Mouse (Mus musculus): ENCODE data around the gene Hs2st1. TPM values are rescaled to one million over a fixed set of nuclear protein-coding genes. Genes with fewer than 3 reads are reported as not detected.

The Hs2st1 gene
- polyA plus RNA-seq, 1 experiment from 2014 or later, result 39.1 TPM

GRCm38 (mm10) chr3:144604205-144604604, 34.2 kb upstream of the Hs2st1 start:
- Histone ChIP-seq H3K27ac (no peak overlapping the region), H3K9me3 (no peaks in the 10 kb centered on the region), H3K36me3 (replicated peaks) (peaks cover 6% of the 10 kb centered on the region; the same call in 1 of the 2 replicates), H3K27me3 (no peaks in the 10 kb centered on the region), H3K4me3 (replicated peaks) (no peak overlapping the region), H3K4me2 (no peak overlapping the region), H3K9ac (no peak overlapping the region), H3K4me1 (peaks cover 6% of the 10 kb centered on the region)
- ATAC-seq (ENCODE audit: low FRiP score), result no peak
- WGBS, result 80% methylated on average over 7 of the region's 7 CpGs

- 94% methylated on average over 3 of the region's 3 CpGs for WGBS
- H3K4me2 ChIP-seq, result no peak overlapping the region
- peaks cover 7% of the 10 kb centered on the region; the same call in 1 of the 2 replicates for H3K36me3 ChIP-seq (replicated peaks)
- H3K4me1 ChIP-seq, result peaks cover 9% of the 10 kb centered on the region
- H3K4me3 ChIP-seq (replicated peaks), result no peak overlapping the region
- H3K9me3 ChIP-seq, result no peaks in the 10 kb centered on the region
- no peak overlapping the region for H3K27ac ChIP-seq
- ATAC-seq (ENCODE audit: low FRiP score), result no peak
- H3K9ac ChIP-seq, result no peak overlapping the region
- no peaks in the 10 kb centered on the region for H3K27me3 ChIP-seq
Measured at GRCm38 (mm10) chr3:144603558-144603957, 33.6 kb upstream of the Hs2st1 start.

GRCm38 (mm10) chr3:144602819-144603218, 32.8 kb upstream of the Hs2st1 start:
- ATAC-seq (ENCODE audit: low FRiP score), result no peak
- Histone ChIP-seq H3K4me1 (peaks cover 17% of the 10 kb centered on the region), H3K36me3 (replicated peaks) (peaks cover 7% of the 10 kb centered on the region; the same call in 1 of the 2 replicates), H3K4me3 (replicated peaks) (no peak overlapping the region), H3K9me3 (no peaks in the 10 kb centered on the region), H3K9ac (no peak overlapping the region), H3K27me3 (no peaks in the 10 kb centered on the region), H3K4me2 (no peak overlapping the region), H3K27ac (no peak overlapping the region)
- 88% methylated on average over 7 of the region's 7 CpGs for WGBS

- no peak for ATAC-seq (ENCODE audit: low FRiP score)
- Histone ChIP-seq H3K27ac (no peak overlapping the region), H3K27me3 (no peaks in the 10 kb centered on the region), H3K9me3 (no peaks in the 10 kb centered on the region), H3K4me3 (replicated peaks) (no peak overlapping the region), H3K9ac (no peak overlapping the region), H3K36me3 (replicated peaks) (peaks cover 7% of the 10 kb centered on the region; the same call in 1 of the 2 replicates), H3K4me2 (no peak overlapping the region), H3K4me1 (peaks cover 20% of the 10 kb centered on the region)
- WGBS, result 87% methylated on average over 4 of the region's 4 CpGs
Measured at GRCm38 (mm10) chr3:144602413-144602812, 32.4 kb upstream of the Hs2st1 start.

- Histone ChIP-seq H3K27ac (peak overlapping the region; percentile 83), H3K9me3 (no peaks in the 10 kb centered on the region), H3K36me3 (replicated peaks) (peaks cover 12% of the 10 kb centered on the region), H3K4me2 (no peak overlapping the region), H3K27me3 (no peaks in the 10 kb centered on the region), H3K4me1 (peaks cover 34% of the 10 kb centered on the region), H3K4me3 (replicated peaks) (no peak overlapping the region), H3K9ac (no peak overlapping the region)
- WGBS, result 21% methylated on average over 12 of the region's 12 CpGs
- ATAC-seq (ENCODE audit: low FRiP score), result peak; percentile 67
Measured at GRCm38 (mm10) chr3:144597790-144598467, 27.9 kb upstream of the Hs2st1 start.

- H3K4me1 ChIP-seq, result peaks cover 35% of the 10 kb centered on the region
- peaks cover 12% of the 10 kb centered on the region for H3K36me3 ChIP-seq (replicated peaks)
- 17% methylated on average over 4 of the region's 4 CpGs for WGBS
- no peak overlapping the region for H3K4me3 ChIP-seq (replicated peaks)
- H3K9me3 ChIP-seq, result no peaks in the 10 kb centered on the region
- no peak overlapping the region for H3K4me2 ChIP-seq
- ATAC-seq (ENCODE audit: low FRiP score), result peak; percentile 85
- H3K27ac ChIP-seq, result peak overlapping the region; percentile 78
- H3K27me3 ChIP-seq, result no peaks in the 10 kb centered on the region
- no peak overlapping the region for H3K9ac ChIP-seq
Measured at GRCm38 (mm10) chr3:144597121-144597520, 27.1 kb upstream of the Hs2st1 start.

- peaks cover 25% of the 10 kb centered on the region for H3K4me1 ChIP-seq
- H3K4me3 ChIP-seq (replicated peaks), result no peak overlapping the region
- no peak for ATAC-seq (ENCODE audit: low FRiP score)
- H3K9me3 ChIP-seq, result no peaks in the 10 kb centered on the region
- WGBS, result 62% methylated on average over 9 of the region's 9 CpGs
- no peaks in the 10 kb centered on the region for H3K27me3 ChIP-seq
- H3K27ac ChIP-seq, result peak overlapping the region; percentile 31; the same call in 1 of the 2 replicates
- H3K4me2 ChIP-seq, result no peak overlapping the region
- H3K9ac ChIP-seq, result no peak overlapping the region
- peaks cover 10% of the 10 kb centered on the region for H3K36me3 ChIP-seq (replicated peaks)
Measured at GRCm38 (mm10) chr3:144592992-144593785, 23.2 kb upstream of the Hs2st1 start.

- Histone ChIP-seq H3K9ac (no peak overlapping the region), H3K36me3 (replicated peaks) (peaks cover 24% of the 10 kb centered on the region)
Measured at GRCm38 (mm10) chr3:144589189-144589890, 19.4 kb upstream of the Hs2st1 start.

GRCm38 (mm10) chr3:144586731-144587130, 16.8 kb upstream of the Hs2st1 start:
- Histone ChIP-seq H3K4me2 (no peak overlapping the region), H3K4me1 (0 out of 2 replicates have a peak, but pooled peaks cover 3% of the 10 kb centered on the region), H3K9me3 (no peaks in the 10 kb centered on the region), H3K27ac (no peak overlapping the region), H3K9ac (no peak overlapping the region), H3K4me3 (replicated peaks) (no peak overlapping the region), H3K36me3 (replicated peaks) (peaks cover 38% of the 10 kb centered on the region), H3K27me3 (no peaks in the 10 kb centered on the region)
- WGBS, result 91% methylated on average over 7 of the region's 7 CpGs
- ATAC-seq (ENCODE audit: low FRiP score), result no peak

More at GRCm38 (mm10) chr3:144589189-144589890, 19.4 kb upstream of the Hs2st1 start:
- Histone ChIP-seq H3K27me3 (no peaks in the 10 kb centered on the region), H3K9me3 (no peaks in the 10 kb centered on the region), H3K4me3 (replicated peaks) (no peak overlapping the region), H3K4me2 (no peak overlapping the region), H3K4me1 (peaks cover 10% of the 10 kb centered on the region), H3K27ac (no peak overlapping the region)
- ATAC-seq (ENCODE audit: low FRiP score), result no peak
- 86% methylated on average over 8 of the region's 8 CpGs for WGBS

- H3K27ac ChIP-seq, result no peak overlapping the region
- H3K9ac ChIP-seq, result no peak overlapping the region
- no peaks in the 10 kb centered on the region for H3K9me3 ChIP-seq
- H3K4me2 ChIP-seq, result no peak overlapping the region
- H3K27me3 ChIP-seq, result no peaks in the 10 kb centered on the region
- no peak for ATAC-seq (ENCODE audit: low FRiP score)
- WGBS, result 89% methylated on average over 6 of the region's 6 CpGs
- no peak overlapping the region for H3K4me3 ChIP-seq (replicated peaks)
- 0 out of 2 replicates have a peak, but pooled peaks cover 6% of the 10 kb centered on the region for H3K4me1 ChIP-seq
- H3K36me3 ChIP-seq (replicated peaks), result peaks cover 42% of the 10 kb centered on the region
Measured at GRCm38 (mm10) chr3:144584789-144585553, 15.0 kb upstream of the Hs2st1 start.

GRCm38 (mm10) chr3:144583789-144584188, 13.8 kb upstream of the Hs2st1 start:
- no peaks in the 10 kb centered on the region for H3K9me3 ChIP-seq
- 0 out of 2 replicates have a peak, but pooled peaks cover 3% of the 10 kb centered on the region for H3K4me1 ChIP-seq
- no peak overlapping the region for H3K4me3 ChIP-seq (replicated peaks)
- no peak overlapping the region for H3K9ac ChIP-seq
- 66% methylated on average over 5 of the region's 5 CpGs for WGBS
- no peaks in the 10 kb centered on the region for H3K27me3 ChIP-seq
- H3K27ac ChIP-seq, result no peak overlapping the region
- ATAC-seq (ENCODE audit: low FRiP score), result no peak
- H3K36me3 ChIP-seq (replicated peaks), result peaks cover 53% of the 10 kb centered on the region
- no peak overlapping the region for H3K4me2 ChIP-seq

Data from forebrain, embryonic 12.5 days (tissue).